Mouse (Mus musculus) frontal cortex, postnatal 14 days (tissue): ENCODE data around the gene Prpf6.
A peak's percentile ranks its signal among the peaks of the same experiment; 100 is the strongest.

ENCODE experiments used
- DNase-seq, 2 experiments: peaks; one replicate each; pipeline ENCODE4 v3.0.0; 2022; ENCODE audit warnings: low spot score in 2 of 2

The Prpf6 gene

GRCm38 (mm10) chr2:181596221-181596960 lies 4.7 kb downstream of the Prpf6 start:
- peak in 1 of 2 experiments; percentile 6 for DNase-seq

- no peak for DNase-seq
Observed at GRCm38 (mm10) chr2:181597378-181598061, 5.9 kb downstream of the Prpf6 start.

GRCm38 (mm10) chr2:181598454-181599351 lies 7.0 kb downstream of the Prpf6 start, which contains the start of gene Samd10:
TSS of gene Samd10 (minus strand) at chr2:181599212.
- peak in 1 of 2 experiments; percentile 51 for DNase-seq

- no peak for DNase-seq
Observed at GRCm38 (mm10) chr2:181600226-181600758, 8.6 kb downstream of the Prpf6 start.

GRCm38 (mm10) chr2:181600828-181601750 lies 9.4 kb downstream of the Prpf6 start:
- peak; percentile 96 to 97 for DNase-seq

- no peak for DNase-seq
Observed at GRCm38 (mm10) chr2:181601751-181602145, 10.1 kb downstream of the Prpf6 start.

- no peak for DNase-seq
Observed at GRCm38 (mm10) chr2:181602367-181602766, 10.7 kb downstream of the Prpf6 start.

GRCm38 (mm10) chr2:181618761-181619495 lies 27.3 kb downstream of the Prpf6 start:
- DNase-seq = no peak

GRCm38 (mm10) chr2:181623401-181623800 lies 31.7 kb downstream of the Prpf6 start:
- no peak for DNase-seq

GRCm38 (mm10) chr2:181628471-181628870 lies 36.8 kb downstream of the Prpf6 start:
- DNase-seq = no peak

GRCm38 (mm10) chr2:181632624-181633023 lies 41.0 kb downstream of the Prpf6 start:
- DNase-seq = no peak

- DNase-seq = no peak
Observed at GRCm38 (mm10) chr2:181635865-181636264, 44.2 kb downstream of the Prpf6 start.

- no peak for DNase-seq
Observed at GRCm38 (mm10) chr2:181644361-181644760, 52.7 kb downstream of the Prpf6 start.

GRCm38 (mm10) chr2:181645666-181646065 lies 54.0 kb downstream of the Prpf6 start:
- no peak for DNase-seq

GRCm38 (mm10) chr2:181646626-181647472 lies 55.2 kb downstream of the Prpf6 start:
- DNase-seq = no peak

GRCm38 (mm10) chr2:181648926-181649325 lies 57.3 kb downstream of the Prpf6 start:
- no peak for DNase-seq

- no peak for DNase-seq
Observed at GRCm38 (mm10) chr2:181653065-181653464, 61.4 kb downstream of the Prpf6 start.

GRCm38 (mm10) chr2:181653523-181653922 lies 61.9 kb downstream of the Prpf6 start:
- no peak for DNase-seq

GRCm38 (mm10) chr2:181656734-181657133 lies 65.1 kb downstream of the Prpf6 start, which contains the start of gene Gm29797:
TSS of gene Gm29797 (plus strand) at chr2:181657034.
- no peak for DNase-seq
